Mouse (Mus musculus) heart, adult 8-10 months (tissue): Measurements from ENCODE around the gene Nae1. TPM values are rescaled to one million over a fixed set of nuclear protein-coding genes. Genes with fewer than 3 reads are reported as not detected.
A peak's percentile ranks its signal among the peaks of the same experiment; 100 is the strongest.
"Not testable (repeated sequence)": the region's sequence is repeated elsewhere in the genome, so short reads cannot be mapped to it uniquely, and the experiment has no call there.

Source experiments
- DNase-seq: peaks from one replicate; pipeline ENCODE4 v3.0.0; 2022; ENCODE audit warnings: low spot score
- total RNA-seq, 4 experiments: library from RNA; stranded (reverse); gene quantifications; 2 replicates each; pipeline ENCODE4 v1.2.4; 2022

The Nae1 gene
- total RNA-seq = 10 to 100 TPM; 28.5 to 32.0 (median 29.9) TPM

GRCm38 (mm10) chr8:104533971-104534778, at the start of gene Nae1, which contains the start of gene Car7:
Nae1 (minus strand) TSS chr8:104534637.
Car7 (plus strand) TSS chr8:104534689.
- DNase-seq = peak; percentile 94

GRCm38 (mm10) chr8:104577606-104578005, 43.2 kb upstream of the Nae1 start:
- not testable (repeated sequence) for DNase-seq

GRCm38 (mm10) chr8:104576820-104577219, 42.4 kb upstream of the Nae1 start:
- DNase-seq = no peak

- peak; percentile 85 for DNase-seq
Observed at GRCm38 (mm10) chr8:104570436-104571343, 36.3 kb upstream of the Nae1 start.

GRCm38 (mm10) chr8:104569559-104569958, 35.1 kb upstream of the Nae1 start:
- DNase-seq = peak; percentile 55

GRCm38 (mm10) chr8:104565457-104565798, 31.0 kb upstream of the Nae1 start:
- no peak for DNase-seq

GRCm38 (mm10) chr8:104564633-104565456, 30.4 kb upstream of the Nae1 start:
- peak; percentile 88 for DNase-seq

- no peak for DNase-seq
Observed at GRCm38 (mm10) chr8:104560731-104561130, 26.3 kb upstream of the Nae1 start.

GRCm38 (mm10) chr8:104557226-104557625, 22.8 kb upstream of the Nae1 start:
- no peak for DNase-seq

- no peak for DNase-seq
Observed at GRCm38 (mm10) chr8:104555191-104555590, 20.8 kb upstream of the Nae1 start.

- peak; percentile 71 for DNase-seq
Observed at GRCm38 (mm10) chr8:104543440-104544045, 9.1 kb upstream of the Nae1 start.

GRCm38 (mm10) chr8:104542160-104542559, 7.7 kb upstream of the Nae1 start:
- no peak for DNase-seq

GRCm38 (mm10) chr8:104541515-104541880, 7.1 kb upstream of the Nae1 start:
- no peak for DNase-seq

GRCm38 (mm10) chr8:104540710-104541514, 6.5 kb upstream of the Nae1 start:
- DNase-seq = peak; percentile 11

GRCm38 (mm10) chr8:104540238-104540637, 5.8 kb upstream of the Nae1 start:
- DNase-seq = no peak

GRCm38 (mm10) chr8:104539566-104539965, 5.1 kb upstream of the Nae1 start:
- DNase-seq = no peak

GRCm38 (mm10) chr8:104538896-104539295, 4.5 kb upstream of the Nae1 start:
- DNase-seq = no peak

- DNase-seq = no peak
Observed at GRCm38 (mm10) chr8:104536028-104536427, 1.6 kb upstream of the Nae1 start.

- DNase-seq = peak; percentile 5
Observed at GRCm38 (mm10) chr8:104535378-104535777, 941 bp upstream of the Nae1 start.

- no peak for DNase-seq
Observed at GRCm38 (mm10) chr8:104534779-104535141, 323 bp upstream of the Nae1 start.
